Comparison of ENCODE assay signal across 8 mouse cellular contexts in the genomic region with DNA sequence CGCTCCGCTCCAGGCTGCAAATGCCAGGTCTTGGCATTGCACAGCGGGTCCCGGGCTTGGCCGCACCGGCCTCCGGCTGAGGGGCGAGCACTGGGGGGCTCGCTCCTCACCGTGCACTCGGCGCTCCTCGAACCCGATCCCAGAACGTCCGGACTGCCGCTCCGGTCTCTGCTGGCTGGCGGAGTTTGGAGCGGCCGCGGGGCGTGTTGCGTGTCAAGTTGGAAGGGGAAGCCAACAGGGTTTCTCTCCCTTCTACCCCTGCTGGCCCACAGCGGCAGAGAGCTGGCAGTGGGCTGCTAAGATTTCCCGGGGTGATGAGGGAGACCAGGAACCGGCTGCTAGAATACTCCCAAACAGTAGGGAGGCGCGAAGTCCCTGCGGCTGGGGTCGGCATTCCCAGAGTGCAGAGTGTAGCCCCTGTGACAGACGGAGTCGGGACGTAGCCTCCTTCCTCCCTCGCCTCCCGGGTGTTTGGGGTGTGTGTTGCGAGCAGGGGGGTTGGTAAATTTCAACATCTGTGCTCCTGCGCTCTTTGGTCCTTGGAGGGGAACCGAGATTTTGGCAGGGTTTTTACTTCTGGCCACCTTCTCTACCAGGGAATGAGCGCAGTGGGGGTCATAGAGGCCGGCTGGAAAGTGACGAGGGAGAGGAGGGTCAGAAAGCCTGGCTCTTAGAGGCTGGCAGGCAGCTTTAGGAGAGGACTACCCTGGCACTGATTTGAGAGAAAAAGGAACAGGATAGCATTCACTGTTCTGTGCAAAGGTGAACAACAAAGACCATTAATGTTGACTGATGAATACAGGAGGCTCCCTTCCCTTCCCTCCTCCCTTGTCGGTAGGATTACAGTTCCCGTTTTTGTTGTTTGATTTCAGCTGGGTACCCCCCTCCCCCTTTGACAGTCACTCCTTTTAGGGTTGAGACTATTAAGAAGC. TPM values are rescaled to one million over a fixed set of nuclear protein-coding genes. Genes with fewer than 3 reads are reported as not detected.
A peak's percentile ranks its signal among the peaks of the same experiment; 100 is the strongest.
DNase-seq lines count a peak whose midpoint lies in the region; ATAC-seq lines count a peak whose summit lies in the region.

No protein-coding gene starts in this region.

- peak overlapping the region; percentile 73 for H3K4me2 ChIP-seq in hindbrain, embryonic 14.5 days (replicated peaks)

- peak overlapping the region; percentile 88 for H3K9ac ChIP-seq in hindbrain, embryonic 14.5 days

- peak; percentile 19 for DNase-seq in left cerebral cortex, adult 11 months (ENCODE audit: low spot score)
- no peak for DNase-seq in left cerebral cortex, adult 8-10 months (ENCODE audit: low spot score in 2 of 2)
- DNase-seq in cerebellum, adult 9-10 months: peak; percentile 86
- peak; percentile 36 to 41 for DNase-seq in frontal cortex, postnatal 36 days (ENCODE audit: low spot score in 2 of 2)
- DNase-seq in hindbrain, embryonic 14.5 days (ENCODE audit: low spot score): peak; percentile 60
- DNase-seq in left cerebral cortex, postnatal 36 days (ENCODE audit: low spot score in 2 of 2): peak; percentile 46 to 62
- DNase-seq in spleen, adult 12 weeks (ENCODE audit: low spot score): peak; percentile 2

- no peaks in the 10 kb centered on the region for H3K9me3 ChIP-seq in hindbrain, embryonic 14.5 days (ENCODE audit: control insufficient read depth, low read length)

- under 1% methylated on average over 44 of the region's 44 CpGs for WGBS in hindbrain, embryonic 14.5 days

- H3K27ac ChIP-seq in hindbrain, embryonic 14.5 days: peak overlapping the region; percentile 95

- no peaks in the 10 kb centered on the region for H3K36me3 ChIP-seq in hindbrain, embryonic 14.5 days (replicated peaks; ENCODE audit: control insufficient read depth, insufficient read depth)

- ATAC-seq in hindbrain, embryonic 14.5 days (ENCODE audit: low FRiP score): peak; percentile 2; the same call in 1 of the 2 replicates
- peak; percentile 17 for ATAC-seq in megakaryocyte progenitor cell, adult 5-6 weeks (replicated peaks; ENCODE audit: poor library complexity)

- peak overlapping the region; percentile 91 for H3K4me3 ChIP-seq in hindbrain, embryonic 14.5 days (replicated peaks; ENCODE audit: low read length)

- intact Hi-C loops in left cerebral cortex, postnatal 36 days (cut with DNase I): loop anchor here (2.0 to 5.0 kb wide), 3 partner anchors 41 to 236 kb away; no protein-coding TSS in a partner anchor

- no peaks in the 10 kb centered on the region for H3K27me3 ChIP-seq in hindbrain, embryonic 14.5 days (ENCODE audit: control insufficient read depth, insufficient read depth, low read length)

- peaks cover 28% of the 10 kb centered on the region for H3K4me1 ChIP-seq in hindbrain, embryonic 14.5 days (replicated peaks; ENCODE audit: control insufficient read depth, insufficient read depth, low read length)

RNA-seq across cellular contexts. Expression of a gene that starts 1.0 kb away (rescaled TPM):
- 10 to 100 TPM; 81.2 to 91.5 (median 85.3) TPM for total RNA-seq in left cerebral cortex, adult 8-10 months (2022)
- polyA plus RNA-seq in hindbrain, embryonic 14.5 days (2014; fragmentation: Nextera tagmentation; extraction: Ambion mirVana): 28.1 and 34.1 TPM in 2 replicates
- total RNA-seq in left cerebral cortex, postnatal 36 days (2021): 10 to 100 TPM; 81.1 to 99.7 TPM
- 0.64 and 0.90 TPM in 2 replicates for total RNA-seq in megakaryocyte progenitor cell, adult 5-6 weeks (2015)
- total RNA-seq in megakaryocyte progenitor cell, adult 5-6 weeks (2017): 0.57 and 1.5 TPM in 2 replicates

RNA-seq across cellular contexts. Expression of a gene that starts 1.0 kb away (rescaled TPM):
- total RNA-seq in left cerebral cortex, adult 8-10 months (2022): 10 to 100 TPM; 19.8 to 23.3 (median 20.0) TPM
- 31.8 and 37.4 TPM in 2 replicates for polyA plus RNA-seq in hindbrain, embryonic 14.5 days (2014; fragmentation: Nextera tagmentation; extraction: Ambion mirVana)
- total RNA-seq in left cerebral cortex, postnatal 36 days (2021): 10 to 100 TPM; 16.6 to 20.1 TPM
- total RNA-seq in megakaryocyte progenitor cell, adult 5-6 weeks (2015): 34.5 and 38.7 TPM in 2 replicates
- total RNA-seq in megakaryocyte progenitor cell, adult 5-6 weeks (2017): 30.4 and 34.7 TPM in 2 replicates

Comparison
In these comparisons a context has a peak if more than half of its experiments do, and no peak if none do; other contexts are left out.
1. DNase-seq: peak in left cerebral cortex, adult 11 months (single experiment), cerebellum, adult 9-10 months (single experiment), frontal cortex, postnatal 36 days (2 of 2), hindbrain, embryonic 14.5 days (single experiment), left cerebral cortex, postnatal 36 days (2 of 2) and spleen, adult 12 weeks (single experiment); none in left cerebral cortex, adult 8-10 months (0 of 2).
2. RNA of a gene that starts 1.0 kb away (total RNA-seq): 81.1 to 99.7 TPM in left cerebral cortex, postnatal 36 days and 81.2 to 91.5 TPM in left cerebral cortex, adult 8-10 months; 0.57 to 1.5 TPM in megakaryocyte progenitor cell, adult 5-6 weeks; every median in the first group is over 10 times any median in the second.